Mouse (Mus musculus) forebrain, embryonic 13.5 days (tissue): ENCODE data around the gene AU040320. TPM values are rescaled to one million over a fixed set of nuclear protein-coding genes. Genes with fewer than 3 reads are reported as not detected.

Experiments used
- ATAC-seq: fragments of 200-750 bp; cut with Nextera tagmentation; 2 replicates; pipeline ENCODE4 v1.8.0; 2017
- H3K27ac ChIP-seq: fragments of 300-500 bp; sonication (generic); 2 replicates; pipeline ENCODE4 v1.5.1; 2015; ENCODE audit warnings: inconsistent platforms, mild to moderate bottlenecking, moderate library complexity
- H3K27me3 ChIP-seq: fragments of 300-500 bp; sonication (generic); 2 replicates; pipeline ENCODE4 v1.6.1; 2015; ENCODE audit warnings: mild to moderate bottlenecking, inconsistent platforms
- H3K36me3 ChIP-seq: fragments of 300-500 bp; sonication (generic); 2 replicates; pipeline ENCODE4 v1.6.1; 2015; ENCODE audit warnings: mild to moderate bottlenecking, inconsistent platforms; ENCODE audit not compliant: poor library complexity, severe bottlenecking
- H3K4me1 ChIP-seq: fragments of 300-500 bp; sonication (generic); 2 replicates; pipeline ENCODE4 v1.6.1; 2015; ENCODE audit warnings: inconsistent platforms
- H3K4me2 ChIP-seq: fragments of 300-500 bp; sonication (generic); 2 replicates; pipeline ENCODE4 v1.6.1; 2015; ENCODE audit warnings: inconsistent platforms, mild to moderate bottlenecking, moderate library complexity
- H3K4me3 ChIP-seq: fragments of 300-500 bp; sonication (generic); 2 replicates; pipeline ENCODE4 v1.5.1; 2015; ENCODE audit warnings: mild to moderate bottlenecking, inconsistent platforms
- H3K9ac ChIP-seq: fragments of 300-500 bp; sonication (generic); 2 replicates; pipeline ENCODE4 v1.6.1; 2015; ENCODE audit warnings: mild to moderate bottlenecking, inconsistent platforms
- H3K9me3 ChIP-seq: fragments of 300-500 bp; sonication (generic); replicated peaks from 2 replicates; pipeline ENCODE4 v1.6.1; 2016; ENCODE audit warnings: inconsistent platforms
- WGBS: fragments of 180-500 bp; shearing (Covaris S2); methylation state at CpG from one replicate; pipeline ENCODE4 v1.1.7; 2015; 5-methylcytosine and 5-hydroxymethylcytosine counted together
- polyA plus RNA-seq: library from polyadenylated mRNA; unstranded; fragments of >200 nt; fragmentation: Nextera tagmentation; extraction: Ambion mirVana; gene quantifications from 2 replicates; pipeline ENCODE4 v1.2.1, GENCODE M21; 2015

AU040320 gene
- 29.3 and 32.6 TPM in 2 replicates for polyA plus RNA-seq

- H3K4me1 ChIP-seq = peaks cover 65% of the 10 kb centered on the region
These were observed at the start of gene AU040320, which contains the start of gene Ncdn for GRCm38 (mm10) chr4:126753268-126754230. AU040320 (plus strand) TSS chr4:126753544. Ncdn (minus strand) TSS chr4:126753438.

GRCm38 (mm10) chr4:126706630-126707438, 46.5 kb upstream of the AU040320 start:
- no peak overlapping the region for H3K4me3 ChIP-seq
- ATAC-seq = no peak
- no peak overlapping the region for H3K27ac ChIP-seq
- no peak overlapping the region for H3K9ac ChIP-seq
- H3K36me3 ChIP-seq = peaks cover 73% of the 10 kb centered on the region
- 75% methylated on average over 12 of the region's 12 CpGs for WGBS
- no peaks in the 10 kb centered on the region for H3K4me1 ChIP-seq
- H3K9me3 ChIP-seq = no peaks in the 10 kb centered on the region
- H3K4me2 ChIP-seq = no peak overlapping the region
- no peaks in the 10 kb centered on the region for H3K27me3 ChIP-seq

More at GRCm38 (mm10) chr4:126753268-126754230, at the start of gene AU040320, which contains the start of gene Ncdn:
- Histone ChIP-seq H3K36me3 (peaks cover 27% of the 10 kb centered on the region), H3K4me3 (peak within 1 kb of the TSS; percentile 86), H3K27me3 (no peaks in the 10 kb centered on the region), H3K9ac (peak within 1 kb of the TSS; percentile 90), H3K9me3 (no peaks in the 10 kb centered on the region), H3K4me2 (peak within 1 kb of the TSS; percentile 98), H3K27ac (peak within 1 kb of the TSS; percentile 94)
- WGBS = under 1% methylated on average over 66 of the region's 71 CpGs
- ATAC-seq = peak; percentile 98

- H3K4me3 ChIP-seq = no peak overlapping the region
- H3K9ac ChIP-seq = no peak overlapping the region
- H3K4me1 ChIP-seq = no peaks in the 10 kb centered on the region
- 96% methylated on average over 5 of the region's 5 CpGs for WGBS
- no peak overlapping the region for H3K4me2 ChIP-seq
- no peaks in the 10 kb centered on the region for H3K27me3 ChIP-seq
- H3K27ac ChIP-seq = no peak overlapping the region
- no peak for ATAC-seq
- peaks cover 68% of the 10 kb centered on the region for H3K36me3 ChIP-seq
- no peaks in the 10 kb centered on the region for H3K9me3 ChIP-seq
These were observed 45.9 kb upstream of the AU040320 start for GRCm38 (mm10) chr4:126707439-126707826.

DNA sequence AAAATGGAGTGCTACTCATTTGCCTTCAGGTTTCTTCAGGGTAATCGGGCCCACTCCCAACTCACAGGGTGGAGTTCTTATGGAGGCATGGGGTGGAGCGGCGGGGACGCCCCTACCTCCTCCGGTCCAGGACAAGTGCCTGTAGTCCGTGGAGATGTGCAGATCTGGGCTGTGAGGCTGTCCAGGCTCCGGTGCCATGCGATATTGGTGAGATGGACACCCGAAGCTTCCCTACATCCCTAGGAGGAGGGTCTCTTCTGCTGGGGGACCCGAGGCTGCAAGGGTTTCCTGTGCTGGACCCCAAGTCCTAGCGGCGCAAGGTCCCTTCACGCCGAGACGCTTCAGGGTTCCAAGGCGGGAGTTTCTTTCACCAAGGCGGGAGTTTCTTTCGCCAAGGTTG, 21.2 kb upstream of the AU040320 start:
- Histone ChIP-seq H3K9ac (no peak overlapping the region), H3K27ac (no peak overlapping the region), H3K4me3 (peak overlapping the region; percentile 13; the same call in 1 of the 2 replicates), H3K4me1 (peaks cover 21% of the 10 kb centered on the region), H3K27me3 (peaks cover 84% of the 10 kb centered on the region), H3K9me3 (no peaks in the 10 kb centered on the region), H3K36me3 (no peaks in the 10 kb centered on the region), H3K4me2 (peak overlapping the region; percentile 24)
- ATAC-seq = no peak
- 2% methylated on average over 18 of the region's 18 CpGs for WGBS

GRCm38 (mm10) chr4:126732531-126733380, 20.6 kb upstream of the AU040320 start:
- Histone ChIP-seq H3K27ac (no peak overlapping the region), H3K9me3 (no peaks in the 10 kb centered on the region), H3K27me3 (peaks cover 90% of the 10 kb centered on the region), H3K4me3 (no peak overlapping the region; the same call in 1 of the 2 replicates), H3K4me2 (peak overlapping the region; percentile 24; the same call in 1 of the 2 replicates), H3K4me1 (peaks cover 21% of the 10 kb centered on the region), H3K9ac (no peak overlapping the region), H3K36me3 (no peaks in the 10 kb centered on the region)
- no peak for ATAC-seq
- 4% methylated on average over 26 of the region's 26 CpGs for WGBS

DNA sequence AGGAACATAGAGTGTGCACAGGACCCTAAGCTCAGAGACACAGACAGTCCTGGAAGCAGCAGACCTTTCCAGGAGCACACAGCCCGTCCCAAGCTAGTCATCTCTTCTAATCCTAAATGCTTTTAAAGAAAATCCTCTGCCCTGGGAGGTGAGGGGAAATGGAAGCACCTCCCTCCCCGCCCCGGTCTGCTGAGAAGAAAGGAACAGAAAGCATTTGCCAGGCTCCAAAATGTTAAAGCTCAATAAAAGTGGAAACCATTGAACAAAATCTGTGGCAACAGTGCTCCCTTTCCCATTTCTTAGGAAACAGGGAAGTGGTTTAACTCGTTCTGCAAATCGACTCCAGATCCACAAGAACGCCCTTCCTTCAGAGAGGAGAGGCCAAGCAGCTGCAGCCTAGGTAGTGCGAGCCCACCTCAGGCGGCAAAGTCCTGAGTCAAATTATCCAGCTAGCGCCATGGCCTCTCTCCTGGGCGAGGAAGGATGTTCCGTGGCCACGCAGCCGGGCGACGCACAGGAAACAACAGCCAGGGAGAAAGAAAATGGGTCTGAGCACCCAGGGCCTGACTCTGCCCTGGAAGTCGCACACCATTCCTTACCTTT, 19.2 kb upstream of the AU040320 start:
- H3K9ac ChIP-seq = no peak overlapping the region
- H3K9me3 ChIP-seq = no peaks in the 10 kb centered on the region
- H3K27me3 ChIP-seq = peaks cover 100% of the 10 kb centered on the region
- peak overlapping the region; percentile 31 for H3K4me3 ChIP-seq
- WGBS = under 1% methylated on average over 16 of the region's 16 CpGs
- H3K27ac ChIP-seq = no peak overlapping the region
- ATAC-seq = no peak
- peaks cover 21% of the 10 kb centered on the region for H3K4me1 ChIP-seq
- no peak overlapping the region for H3K4me2 ChIP-seq
- no peaks in the 10 kb centered on the region for H3K36me3 ChIP-seq

- Histone ChIP-seq H3K4me2 (peak overlapping the region; percentile 54), H3K4me3 (peak overlapping the region; percentile 31), H3K27ac (no peak overlapping the region), H3K9ac (peak overlapping the region; percentile 48), H3K27me3 (peaks cover 99% of the 10 kb centered on the region), H3K36me3 (no peaks in the 10 kb centered on the region), H3K4me1 (peaks cover 21% of the 10 kb centered on the region), H3K9me3 (no peaks in the 10 kb centered on the region)
- no peak for ATAC-seq
- WGBS = 2% methylated on average over 50 of the region's 51 CpGs
These were observed 18.5 kb upstream of the AU040320 start for GRCm38 (mm10) chr4:126734700-126735381.

DNA sequence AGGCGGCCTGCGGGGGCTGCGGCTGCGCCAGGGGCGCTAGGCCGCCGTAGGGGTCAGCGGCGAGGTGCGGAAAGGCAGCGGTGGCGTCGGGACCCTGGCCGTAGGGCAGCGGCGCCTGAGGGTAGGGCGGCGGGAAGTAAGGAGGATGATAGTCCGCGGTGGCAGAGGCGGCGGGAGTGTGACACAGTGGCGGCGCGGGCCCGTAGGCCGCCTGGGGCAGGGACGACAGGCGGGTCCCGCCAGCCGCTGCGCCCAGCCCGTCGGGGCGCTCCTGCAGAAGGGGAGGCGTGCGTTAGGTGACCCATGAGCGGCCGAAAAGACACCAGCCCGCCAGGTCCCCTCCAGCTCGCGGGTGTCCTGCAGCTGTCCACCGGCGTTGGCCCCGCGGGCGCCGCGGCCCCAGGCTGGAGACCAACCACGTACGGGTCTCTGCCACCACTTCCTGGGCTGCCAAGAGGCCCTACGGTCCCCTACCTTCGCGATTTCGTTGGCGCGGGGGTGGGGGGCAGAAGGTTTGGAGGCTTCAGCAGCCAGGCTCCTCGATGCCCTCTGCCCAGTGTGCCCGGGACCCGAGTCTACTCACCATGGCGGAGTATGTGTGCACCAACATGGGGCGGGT, 17.9 kb upstream of the AU040320 start:
- Histone ChIP-seq H3K27ac (no peak overlapping the region), H3K9me3 (no peaks in the 10 kb centered on the region), H3K36me3 (no peaks in the 10 kb centered on the region), H3K4me1 (peaks cover 21% of the 10 kb centered on the region), H3K27me3 (peaks cover 96% of the 10 kb centered on the region), H3K4me2 (peak overlapping the region; percentile 54), H3K9ac (peak overlapping the region; percentile 48), H3K4me3 (peak overlapping the region; percentile 31)
- 2% methylated on average over 50 of the region's 62 CpGs for WGBS
- no peak for ATAC-seq

GRCm38 (mm10) chr4:126736001-126736414, 17.3 kb upstream of the AU040320 start, which contains the start of gene Tfap2e:
Tfap2e (minus strand) TSS chr4:126736240.
- Histone ChIP-seq H3K4me1 (peaks cover 21% of the 10 kb centered on the region), H3K27ac (no peak within 1 kb of the TSS), H3K9ac (peak within 1 kb of the TSS; percentile 48), H3K4me2 (peak within 1 kb of the TSS; percentile 54), H3K9me3 (no peaks in the 10 kb centered on the region), H3K27me3 (peaks cover 91% of the 10 kb centered on the region), H3K36me3 (no peaks in the 10 kb centered on the region), H3K4me3 (peak within 1 kb of the TSS; percentile 31)
- ATAC-seq = peak; percentile 68
- WGBS = 2% methylated on average over 32 of the region's 32 CpGs

- Histone ChIP-seq H3K27me3 (peaks cover 84% of the 10 kb centered on the region), H3K9me3 (no peaks in the 10 kb centered on the region), H3K36me3 (peaks cover 17% of the 10 kb centered on the region), H3K9ac (no peak overlapping the region), H3K4me3 (no peak overlapping the region), H3K27ac (no peak overlapping the region), H3K4me2 (no peak overlapping the region), H3K4me1 (peaks cover 19% of the 10 kb centered on the region)
- no peak for ATAC-seq
- WGBS = 14% methylated on average over 10 of the region's 10 CpGs
These were observed 13.2 kb upstream of the AU040320 start for GRCm38 (mm10) chr4:126739966-126740676.
